Mouse (Mus musculus): Measurements from ENCODE around the gene Fgf23. TPM values are rescaled to one million over a fixed set of nuclear protein-coding genes. Genes with fewer than 3 reads are reported as not detected.

Gene Fgf23
- polyA plus RNA-seq (2014; fragmentation: Illumina TruSeq; extraction: RNeasy Lipid Tissue Mini Kit (QIAGEN cat#74804); ENCODE audit: low read depth, low replicate concordance): not detected

GRCm38 (mm10) chr6:127072817-127073216, at the start of gene Fgf23:
TSS of gene Fgf23 (plus strand) at chr6:127072902.

GRCm38 (mm10) chr6:127109402-127109930, 36.8 kb downstream of the Fgf23 start, which contains the start of gene Tigar:
TSS of gene Tigar (minus strand) at chr6:127109557.

Other genes starting within 250 kb of the Fgf23 start
- gene Ndufa9, start 223.8 kb upstream of the Fgf23 start, polyA plus RNA-seq (2014; fragmentation: Illumina TruSeq; extraction: RNeasy Lipid Tissue Mini Kit (QIAGEN cat#74804); ENCODE audit: low read depth, low replicate concordance): 84.5 TPM
- not detected for gene Akap3, start 219.8 kb upstream of the Fgf23 start, polyA plus RNA-seq (2014; fragmentation: Illumina TruSeq; extraction: RNeasy Lipid Tissue Mini Kit (QIAGEN cat#74804); ENCODE audit: low read depth, low replicate concordance)
- gene Dyrk4, start 151.1 kb upstream of the Fgf23 start, polyA plus RNA-seq (2014; fragmentation: Illumina TruSeq; extraction: RNeasy Lipid Tissue Mini Kit (QIAGEN cat#74804); ENCODE audit: low read depth, low replicate concordance): 0.32 TPM
- gene Rad51ap1, start 133.3 kb upstream of the Fgf23 start, polyA plus RNA-seq (2014; fragmentation: Illumina TruSeq; extraction: RNeasy Lipid Tissue Mini Kit (QIAGEN cat#74804); ENCODE audit: low read depth, low replicate concordance): 16.2 TPM
- 22.7 TPM for gene D6Wsu163e, start 132.9 kb upstream of the Fgf23 start, polyA plus RNA-seq (2014; fragmentation: Illumina TruSeq; extraction: RNeasy Lipid Tissue Mini Kit (QIAGEN cat#74804); ENCODE audit: low read depth, low replicate concordance)
- not detected for gene Fgf6, start 57.3 kb upstream of the Fgf23 start, polyA plus RNA-seq (2014; fragmentation: Illumina TruSeq; extraction: RNeasy Lipid Tissue Mini Kit (QIAGEN cat#74804); ENCODE audit: low read depth, low replicate concordance)
- gene Tigar, start 36.7 kb downstream of the Fgf23 start, polyA plus RNA-seq (2014; fragmentation: Illumina TruSeq; extraction: RNeasy Lipid Tissue Mini Kit (QIAGEN cat#74804); ENCODE audit: low read depth, low replicate concordance): 6.4 TPM
- gene Ccnd2, start 79.3 kb downstream of the Fgf23 start, polyA plus RNA-seq (2014; fragmentation: Illumina TruSeq; extraction: RNeasy Lipid Tissue Mini Kit (QIAGEN cat#74804); ENCODE audit: low read depth, low replicate concordance): 96.0 TPM